Mouse (Mus musculus) spleen, postnatal 14 days (tissue): ENCODE measurements at regions not wholly inside any gene's neighbourhood (a gene's known extent, or its start where the extent isn't known, plus 50 kb on each side); places are given as distances from the start of the nearest gene placed in this dataset.

ENCODE experiments used
- DNase-seq, 2 experiments: peaks; one replicate each; pipeline ENCODE4 v3.0.0; 2021 to 2022; ENCODE audit warnings: low spot score in 2 of 2

GRCm38 (mm10) chr4:89001470-89001869 is 121.5 kb upstream of the Ifne start:
- no peak for DNase-seq

DNA sequence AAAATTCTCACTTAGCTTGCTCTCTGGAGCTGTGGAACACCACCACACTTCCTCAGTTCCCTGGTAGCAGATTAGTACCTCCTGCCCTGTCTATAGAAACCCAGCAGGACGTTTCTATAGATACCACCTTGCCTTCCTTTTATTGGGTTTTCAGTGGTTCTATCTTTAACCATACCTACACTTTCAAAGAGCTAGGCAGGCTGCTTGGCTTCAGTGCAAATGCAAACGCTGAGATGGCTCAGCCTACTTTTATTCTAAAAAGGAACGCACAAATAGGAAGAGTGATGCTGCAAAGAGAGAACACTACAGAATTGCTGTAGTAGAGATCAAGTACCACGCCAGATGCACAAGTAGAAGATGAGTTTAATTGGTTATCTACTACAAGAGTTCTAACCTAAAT is 120.9 kb upstream of the Ifne start:
- DNase-seq, result no peak

GRCm38 (mm10) chr4:89000200-89000599 is 120.2 kb upstream of the Ifne start:
- no peak for DNase-seq

GRCm38 (mm10) chr4:88998286-88998685 is 118.3 kb upstream of the Ifne start:
- no peak for DNase-seq

DNA sequence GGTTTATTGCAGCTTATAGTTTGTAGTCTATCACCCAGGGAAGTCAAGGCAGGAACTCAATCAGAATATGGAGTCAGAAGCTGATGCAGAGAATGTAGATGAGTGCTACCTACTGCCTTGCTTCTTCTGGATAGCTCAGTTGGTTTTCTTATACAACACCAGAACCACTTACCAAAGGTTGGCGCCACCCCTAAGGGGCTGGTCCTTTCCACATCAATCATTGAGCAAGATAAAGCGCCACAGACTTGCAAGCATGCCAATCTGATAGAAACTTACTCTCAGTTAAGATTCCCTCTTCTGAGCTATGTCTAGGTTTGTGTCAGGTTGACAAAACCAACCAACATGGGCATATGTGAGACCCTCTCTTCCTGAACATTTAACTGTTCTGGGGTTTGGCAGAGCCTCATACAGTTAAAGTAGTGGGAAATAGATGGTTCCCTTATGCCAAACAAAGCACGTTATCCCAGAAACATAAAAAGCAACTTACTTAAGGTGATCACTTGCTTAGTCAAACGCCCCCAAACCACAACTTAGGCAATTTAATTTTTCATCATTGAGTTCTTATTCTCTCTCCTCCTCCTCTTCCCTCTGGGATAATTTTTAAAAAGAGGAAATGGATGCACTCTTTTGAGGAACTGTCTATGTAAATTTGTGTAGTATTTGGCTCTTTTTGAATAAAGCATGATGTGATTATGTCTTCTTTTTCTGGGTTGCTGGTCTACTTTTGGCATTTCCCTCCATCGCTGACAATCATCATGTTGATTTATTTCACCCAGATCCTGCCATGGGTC is 115.3 kb upstream of the Ifne start:
- DNase-seq, result no peak

DNA sequence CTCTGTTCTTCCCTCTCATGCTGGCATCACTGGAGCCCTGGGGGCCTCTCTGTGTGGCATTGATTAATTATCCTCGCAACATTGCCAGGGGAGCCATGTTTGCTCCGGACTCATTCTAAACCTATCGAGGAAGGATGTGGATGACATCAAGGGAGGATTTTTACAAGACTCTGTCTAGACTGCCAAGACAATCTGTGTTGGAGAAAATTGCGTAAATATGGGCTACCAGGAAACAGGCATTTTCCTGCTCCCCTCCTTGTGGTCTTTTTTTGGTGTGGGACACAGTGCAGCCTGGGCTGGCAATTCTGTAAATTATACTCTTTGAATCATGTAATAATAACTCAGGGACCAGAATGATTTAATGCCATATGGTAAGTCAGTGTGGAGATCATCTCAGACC is 114.5 kb upstream of the Ifne start:
- no peak for DNase-seq

GRCm38 (mm10) chr4:88992498-88992897 is 112.5 kb upstream of the Ifne start:
- DNase-seq, result no peak

- DNase-seq, result no peak
These were observed 108.4 kb upstream of the Ifne start for GRCm38 (mm10) chr4:88988363-88988762.

DNA sequence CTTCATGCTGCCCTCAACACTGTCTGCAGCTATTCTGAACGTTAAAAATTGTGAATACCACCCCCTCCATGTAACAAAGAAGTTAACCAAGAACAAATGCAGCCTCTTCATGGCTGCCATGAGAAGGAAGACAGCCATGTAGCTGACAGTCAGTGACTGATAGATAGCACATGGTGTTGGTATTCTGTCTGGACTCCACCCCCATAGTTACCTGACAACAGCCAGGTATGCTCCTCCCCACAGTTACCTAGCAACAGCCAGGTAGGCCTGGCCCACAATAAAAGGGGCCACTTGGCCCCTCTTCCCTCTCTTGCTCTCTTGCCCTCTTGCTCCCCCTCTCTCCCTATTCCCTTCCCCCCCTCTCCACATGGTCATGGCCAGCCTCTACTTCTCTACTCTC is 107.1 kb upstream of the Ifne start:
- DNase-seq, result no peak

DNA sequence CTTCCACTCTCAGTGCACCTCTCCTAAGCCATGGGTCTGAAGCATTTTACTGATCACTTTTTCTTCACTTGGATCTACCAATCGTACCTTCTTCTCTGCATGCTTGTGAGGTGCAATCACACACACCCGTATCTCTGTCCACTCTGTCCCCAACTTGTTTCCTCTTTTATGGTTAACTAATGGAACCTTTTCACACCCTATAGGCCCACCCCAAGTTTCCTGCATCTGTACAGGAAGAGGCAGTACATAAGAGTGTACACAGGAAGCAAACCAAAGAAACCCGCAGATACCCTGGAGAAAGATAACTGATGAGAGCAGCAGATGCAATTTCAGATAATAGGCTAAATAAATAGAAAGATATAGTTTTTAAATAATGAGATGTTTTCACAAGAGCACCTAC is 102.5 kb upstream of the Ifne start:
- DNase-seq, result no peak

DNA sequence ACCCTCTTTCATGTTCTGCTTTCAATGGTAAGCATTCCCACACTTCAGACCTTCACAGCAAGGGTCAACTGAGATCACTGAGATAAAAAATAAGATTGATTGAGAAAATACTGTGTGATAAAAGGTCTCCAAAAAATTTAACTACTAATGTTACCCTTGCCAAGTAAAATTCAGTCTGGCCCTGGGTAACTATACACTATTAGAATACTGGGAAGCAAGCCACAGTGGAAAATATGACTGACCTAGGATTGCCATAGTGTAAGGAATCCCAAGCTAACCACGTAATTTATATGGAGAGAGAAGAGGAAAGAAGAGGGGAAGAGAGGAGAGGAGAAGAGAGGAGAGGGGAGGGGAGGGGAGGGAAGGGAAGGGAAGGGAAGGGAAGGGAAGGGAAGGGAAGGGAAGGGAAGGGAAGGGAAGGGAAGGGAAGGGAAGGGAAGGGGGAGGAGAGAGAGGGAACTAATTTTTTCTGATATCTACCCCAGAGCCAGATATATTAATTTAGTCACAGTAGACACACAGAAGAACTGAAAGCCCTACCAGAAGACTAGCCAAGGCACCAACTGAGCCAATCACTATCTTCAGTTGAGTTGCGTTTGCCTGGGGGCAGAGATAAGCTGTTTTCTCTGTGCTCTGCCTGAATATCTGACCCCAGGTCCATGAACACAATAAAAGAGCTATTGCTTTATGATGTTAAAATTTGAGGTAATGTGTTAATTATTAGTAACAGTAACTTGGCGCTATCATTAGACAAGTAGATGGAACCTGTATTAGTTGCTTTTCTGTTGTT is 97.3 kb upstream of the Ifne start:
- no peak for DNase-seq

DNA sequence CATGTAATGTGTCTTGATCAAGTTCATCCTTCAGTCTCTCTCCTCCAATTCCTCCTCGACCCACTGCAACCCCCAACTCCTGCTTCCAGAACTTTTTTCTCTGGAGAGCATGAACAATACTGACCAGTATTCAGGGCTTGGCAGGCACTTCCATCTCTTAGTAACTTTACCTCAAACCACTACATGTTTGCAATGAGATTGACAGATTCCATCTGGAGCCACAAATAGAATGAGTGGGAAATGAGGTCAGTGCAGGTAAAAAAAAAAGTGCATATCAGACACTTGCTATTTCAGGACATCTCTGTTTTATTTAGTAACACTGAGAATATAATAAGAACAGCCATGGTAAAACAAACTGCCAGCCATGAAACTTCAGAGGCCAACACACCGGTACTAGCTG is 94.5 kb upstream of the Ifne start:
- DNase-seq, result no peak

GRCm38 (mm10) chr4:88969134-88969841 is 89.3 kb upstream of the Ifne start:
- no peak for DNase-seq

DNA sequence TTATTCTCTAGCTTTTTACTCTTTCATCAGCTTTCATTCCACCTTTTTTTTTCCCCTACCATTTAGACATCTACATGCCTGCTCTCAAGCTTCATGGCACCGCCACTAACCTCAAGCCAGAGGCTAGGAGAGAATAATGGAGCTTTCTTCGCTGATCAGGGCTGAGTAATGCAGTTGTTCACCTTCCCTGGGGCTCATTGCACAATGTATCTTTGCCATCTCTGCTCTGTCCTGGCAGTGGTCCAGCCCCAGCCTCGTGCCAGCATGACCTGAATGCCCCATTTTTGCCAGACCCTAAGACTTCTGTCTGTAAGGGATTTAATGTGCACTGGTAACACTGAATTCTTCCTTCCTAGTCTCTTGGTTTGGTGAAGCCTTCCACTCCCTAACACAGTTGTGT is 79.6 kb upstream of the Ifne start:
- DNase-seq, result no peak

DNA sequence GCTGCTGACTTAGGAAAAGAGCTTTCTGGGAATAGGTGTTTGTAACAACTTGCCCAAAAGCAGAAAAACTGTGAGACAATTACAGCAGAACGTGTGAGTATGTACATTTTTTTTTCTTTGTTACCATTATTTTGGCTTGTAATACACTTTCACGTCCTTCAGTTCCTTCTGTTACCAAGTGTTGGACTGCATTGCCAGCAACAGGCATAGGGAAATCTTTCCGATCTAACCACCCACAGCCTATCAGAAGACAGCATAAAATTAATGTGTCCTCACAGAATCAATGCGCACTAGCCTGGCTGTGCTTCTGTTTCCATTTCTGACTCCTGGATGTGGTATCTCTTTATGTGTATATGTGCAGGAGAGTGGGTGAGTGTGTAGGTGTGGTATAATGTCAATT is 76.6 kb upstream of the Ifne start:
- no peak for DNase-seq

DNA sequence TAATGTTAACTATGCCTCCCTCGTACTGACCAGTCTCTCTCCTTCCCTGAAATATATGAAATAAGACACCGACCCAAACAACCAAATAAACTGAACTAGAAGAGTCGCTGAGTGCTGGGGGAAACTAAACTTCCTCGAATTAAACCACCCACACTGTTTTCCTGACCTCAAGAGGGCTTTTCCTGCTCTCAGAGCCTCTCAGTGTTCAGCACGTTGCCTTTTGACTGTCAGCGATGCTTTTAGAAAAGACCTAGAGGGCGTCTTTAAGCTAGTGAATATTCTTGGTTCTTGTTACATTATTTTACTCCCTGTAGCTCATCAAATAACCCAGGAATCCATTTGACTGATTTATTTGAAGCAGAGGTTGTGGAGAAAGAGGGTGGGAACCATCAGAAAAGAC is 76.2 kb upstream of the Ifne start:
- DNase-seq, result no peak

- DNase-seq, result no peak
These were observed 75.6 kb upstream of the Ifne start for GRCm38 (mm10) chr4:88955571-88955970.

DNA sequence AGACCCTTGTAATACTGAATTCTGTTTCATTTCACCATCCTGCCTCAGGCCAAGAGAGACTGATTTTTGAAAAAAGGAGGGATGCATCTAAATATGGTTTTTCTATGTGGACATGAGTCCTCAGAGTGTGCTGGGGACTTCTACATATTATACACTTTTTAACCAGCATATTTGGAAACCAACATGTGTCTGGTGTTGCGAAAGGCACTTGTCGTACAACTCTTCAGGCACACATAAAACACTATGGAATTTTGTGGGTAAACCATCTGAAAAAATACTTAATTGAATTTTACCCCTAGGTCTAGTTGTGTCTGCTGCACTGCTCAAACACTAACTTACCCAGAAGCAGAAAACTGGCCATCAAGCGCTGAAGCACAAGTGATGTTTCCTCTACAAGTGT is 74.0 kb upstream of the Ifne start:
- no peak for DNase-seq

GRCm38 (mm10) chr4:88951034-88951336 is 71.0 kb upstream of the Ifne start:
- no peak for DNase-seq

- no peak for DNase-seq
These were observed 70.4 kb upstream of the Ifne start for GRCm38 (mm10) chr4:88950181-88951033.

- no peak for DNase-seq
These were observed 68.2 kb upstream of the Ifne start for GRCm38 (mm10) chr4:88948027-88948859.
